Mouse (Mus musculus) MEL (cell line): Measurements from ENCODE around the gene 4930579F01Rik.

Experiments
- NELFE ChIP-seq: IDR thresholded peaks from 2 replicates; pipeline ENCODE4 v1.6.1; 2011; ENCODE audit warnings: low read depth, low read length, improper control_type of control experiment
- USF1 ChIP-seq: IDR thresholded peaks from 2 replicates; pipeline ENCODE4 v1.6.1; 2014; ENCODE audit warnings: low read depth, mild to moderate bottlenecking, inconsistent platforms, low read length, improper control_type of control experiment, moderate library complexity

DNA sequence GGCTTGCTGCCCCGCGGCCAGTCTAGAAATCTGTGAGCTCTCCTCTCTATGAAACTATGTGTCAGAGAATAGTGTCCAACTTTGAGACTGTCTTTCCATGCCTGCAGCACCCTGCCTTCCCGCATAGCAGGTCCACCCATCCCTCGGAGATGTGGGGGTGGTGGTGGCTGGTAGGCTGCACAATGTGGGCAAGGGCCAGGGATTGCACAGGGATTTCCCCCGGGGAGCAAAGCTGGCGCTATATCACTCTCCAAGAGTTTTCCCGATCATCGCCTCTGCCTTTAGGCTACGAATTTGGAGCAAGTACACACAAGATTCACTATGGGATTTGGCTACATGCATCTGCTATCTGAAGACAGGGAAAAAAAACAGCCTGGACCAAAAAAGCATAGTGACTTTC, 3.9 kb upstream of the 4930579F01Rik start:
- no peak for TF ChIP-seq USF1
- TF ChIP-seq NELFE, result no peak
